Mouse (Mus musculus) CH12.LX (cell line): ENCODE measurements around the gene Sox4.

Source experiments
- CTCF ChIP-seq, 2 experiments: IDR thresholded peaks in 1 of 2; conservative IDR thresholded peaks in 1 of 2; 2 replicates each; pipeline ENCODE4 v1.5.1; 2011 to 2012; ENCODE audit warnings: low read depth in 2 of 2, low read length in 2 of 2, improper control_type of control experiment in 1 of 2, inconsistent platforms in 1 of 2, mild to moderate bottlenecking in 1 of 2, moderate library complexity in 1 of 2
- EP300 ChIP-seq: IDR thresholded peaks from 2 replicates; pipeline ENCODE4 v1.6.1; 2011; ENCODE audit warnings: low read length, improper control_type of control experiment
- ETS1 ChIP-seq: conservative IDR thresholded peaks from 2 replicates; pipeline ENCODE4 v1.6.1; 2012; ENCODE audit warnings: low read depth, mild to moderate bottlenecking, inconsistent platforms, low read length, improper control_type of control experiment, moderate library complexity
- GABPA ChIP-seq: IDR thresholded peaks from 2 replicates; pipeline ENCODE4 v1.6.1; 2012; ENCODE audit warnings: low read depth, low read length, improper control_type of control experiment, inconsistent platforms; ENCODE audit not compliant: insufficient replicate concordance
- MEF2A ChIP-seq: IDR thresholded peaks from 2 replicates; pipeline ENCODE4 v1.6.1; 2014; ENCODE audit warnings: low read depth, mild to moderate bottlenecking, inconsistent platforms, low read length, improper control_type of control experiment, borderline replicate concordance
- POLR2A ChIP-seq: IDR thresholded peaks from 2 replicates; pipeline ENCODE4 v1.6.1; 2011; ENCODE audit warnings: low read depth, mild to moderate bottlenecking, improper control_type of control experiment, low read length
- POLR2AphosphoS2 ChIP-seq: IDR thresholded peaks from 2 replicates; pipeline ENCODE4 v1.6.1; 2011; ENCODE audit warnings: low read depth, low read length, improper control_type of control experiment
- SMC3 ChIP-seq: IDR thresholded peaks from 2 replicates; pipeline ENCODE4 v1.6.1; 2011; ENCODE audit warnings: low read depth, low read length, improper control_type of control experiment
- UBTF ChIP-seq: IDR thresholded peaks from 2 replicates; pipeline ENCODE4 v1.6.1; 2012; ENCODE audit warnings: low read depth, mild to moderate bottlenecking, inconsistent platforms, low read length, improper control_type of control experiment, moderate library complexity
- ZC3H11A ChIP-seq: IDR thresholded peaks from 2 replicates; pipeline ENCODE4 v1.6.1; 2012; ENCODE audit warnings: low read depth, mild to moderate bottlenecking, inconsistent platforms, low read length, improper control_type of control experiment

DNA sequence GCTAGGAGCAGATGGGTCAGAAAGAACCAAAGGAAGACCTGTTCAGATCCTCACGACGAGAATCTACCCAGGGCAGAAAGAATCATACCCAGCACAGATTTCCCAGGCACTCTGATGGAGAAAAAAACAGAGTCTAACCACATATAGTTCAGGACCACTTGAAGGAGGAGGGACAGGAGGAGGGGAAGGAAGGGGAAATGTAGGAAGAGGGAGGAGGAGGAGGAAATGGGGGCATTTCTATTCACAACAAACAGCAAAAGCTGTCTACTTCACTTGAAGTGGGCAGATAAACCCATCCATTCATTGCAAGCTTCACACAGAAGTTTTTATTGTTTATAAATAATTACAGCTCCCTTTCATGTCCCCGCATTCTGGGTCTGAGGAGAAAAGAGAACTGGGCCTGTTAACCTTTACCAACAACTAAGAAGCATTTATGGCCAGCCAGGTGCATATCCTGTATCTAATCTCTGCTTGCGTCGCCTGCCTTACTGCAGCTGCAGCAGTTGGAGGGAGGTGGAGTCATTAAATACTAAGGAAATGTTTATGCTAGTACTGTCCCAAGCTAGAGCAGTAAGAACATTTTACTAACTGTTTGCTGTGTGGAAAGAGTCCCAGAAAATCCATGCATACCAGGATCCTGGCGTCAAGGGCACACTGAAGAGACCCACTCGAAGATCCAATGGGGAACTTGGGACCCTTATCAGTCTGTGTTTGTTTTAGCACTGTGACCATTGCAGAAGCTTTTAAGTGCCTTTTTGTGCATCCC lies 38.6 kb upstream of the Sox4 start:
- TF ChIP-seq CTCF (conservative IDR thresholded peaks at IDR 0.05 in 1 of 2, IDR thresholded peaks at IDR 0.05 in 1 of 2; ENCODE audit: low read depth in 2 of 2, low read length in 2 of 2) (no peak), ZC3H11A (no peak), SMC3 (no peak), POLR2A (no peak; the same call in 1 of the 2 replicates), EP300 (no peak), UBTF (no peak), ETS1 (no peak), GABPA (no peak), POLR2AphosphoS2 (no peak), MEF2A (no peak)
